Mouse (Mus musculus) thymus, adult 2 months (tissue): ENCODE results near the gene Gm20388.

ENCODE experiments used
- CTCF ChIP-seq: fragments of 200-500 bp; IDR thresholded peaks from 2 replicates; pipeline ENCODE4 v1.5.1; 2012; ENCODE audit warnings: mild to moderate bottlenecking, control low read depth, low read length, moderate library complexity, borderline replicate concordance; ENCODE audit not compliant: control insufficient read depth, poor library complexity, insufficient read depth; ENCODE audit errors: extremely low read depth
- POLR2A ChIP-seq: fragments of 200-500 bp; IDR thresholded peaks from 2 replicates; pipeline ENCODE4 v1.6.1; 2012; ENCODE audit warnings: mild to moderate bottlenecking, low read length, control low read depth, moderate library complexity; ENCODE audit not compliant: control insufficient read depth, poor library complexity, insufficient read depth; ENCODE audit errors: extremely low read depth

- TF ChIP-seq CTCF (no peak), POLR2A (no peak)
These were observed 1449.4 kb downstream of the Gm20388 start for GRCm38 (mm10) chr8:121360001-121360400.
